Mouse (Mus musculus) stomach, postnatal 0 days (tissue): ENCODE results near the gene Esr2. TPM values are rescaled to one million over a fixed set of nuclear protein-coding genes. Genes with fewer than 3 reads are reported as not detected.

Experiments used
- ATAC-seq: fragments of 200-750 bp; cut with Nextera tagmentation; 2 replicates; pipeline ENCODE4 v1.8.0; 2017; ENCODE audit not compliant: low FRiP score, low TSS enrichment
- DNase-seq: peaks from one replicate; pipeline ENCODE4 v3.0.0-alpha.2; 2016; ENCODE audit warnings: low spot score
- H3K27ac ChIP-seq: fragments of 300-500 bp; sonication (generic); replicated peaks from 2 replicates; pipeline ENCODE4 v1.5.1; 2014; ENCODE audit warnings: mild to moderate bottlenecking, control low read depth
- H3K27me3 ChIP-seq: fragments of 300-500 bp; sonication (generic); 2 replicates; pipeline ENCODE4 v1.6.1; 2014; ENCODE audit warnings: low read length; ENCODE audit not compliant: control insufficient read depth, insufficient read depth
- H3K36me3 ChIP-seq: fragments of 300-500 bp; sonication (generic); 2 replicates; pipeline ENCODE4 v1.6.1; 2014; ENCODE audit warnings: low read length, mixed read lengths; ENCODE audit not compliant: control insufficient read depth, insufficient read depth
- H3K4me1 ChIP-seq: fragments of 300-500 bp; sonication (generic); replicated peaks from 2 replicates; pipeline ENCODE4 v1.6.1; 2014; ENCODE audit warnings: antibody characterized with exemption; ENCODE audit not compliant: control insufficient read depth, insufficient read depth
- H3K4me2 ChIP-seq: fragments of 300-500 bp; sonication (generic); replicated peaks from 2 replicates; pipeline ENCODE4 v1.6.1; 2014; ENCODE audit warnings: low read depth, mild to moderate bottlenecking, control low read depth, moderate library complexity
- H3K4me3 ChIP-seq: fragments of 300-500 bp; sonication (generic); 2 replicates; pipeline ENCODE4 v1.5.1; 2014; ENCODE audit warnings: low read depth, low read length, control low read depth
- H3K9ac ChIP-seq: fragments of 300-500 bp; sonication (generic); 2 replicates; pipeline ENCODE4 v1.6.1; 2014; ENCODE audit warnings: mild to moderate bottlenecking, low read length, control low read depth, mixed read lengths
- H3K9me3 ChIP-seq: fragments of 300-500 bp; sonication (generic); 2 replicates; pipeline ENCODE4 v1.6.1; 2016; ENCODE audit warnings: low read length; ENCODE audit not compliant: control insufficient read depth
- CTCF ChIP-seq: IDR thresholded peaks from 2 replicates; pipeline ENCODE4 v1.5.1; 2016; ENCODE audit warnings: antibody characterized with exemption, low read depth, mild to moderate bottlenecking, moderate library complexity
- EP300 ChIP-seq: optimal IDR thresholded peaks from 2 replicates; pipeline ENCODE3; 2016; ENCODE audit warnings: antibody characterized with exemption
- WGBS: fragments of 180-500 bp; shearing (Covaris S2); extraction: QIAGEN DNeasy Blood & Tissue Kit; methylation state at CpG from one replicate; pipeline ENCODE4 v1.1.7; 2014; 5-methylcytosine and 5-hydroxymethylcytosine counted together
- polyA plus RNA-seq: library from polyadenylated mRNA; unstranded; fragments of >200 nt; fragmentation: Nextera tagmentation; extraction: Ambion mirVana; gene quantifications from 2 replicates; pipeline ENCODE4 v1.2.1, GENCODE M21; 2015

Gene Esr2
- polyA plus RNA-seq, 1 experiment from 2014 or later, result 0.05 TPM

GRCm38 (mm10) chr12:76095117-76096035, 81.7 kb downstream of the Esr2 start:
- WGBS, result 60% methylated on average over 30 of the region's 30 CpGs
- Histone ChIP-seq H3K4me2 (no peak overlapping the region), H3K36me3 (peaks cover 25% of the 10 kb centered on the region)

DNA sequence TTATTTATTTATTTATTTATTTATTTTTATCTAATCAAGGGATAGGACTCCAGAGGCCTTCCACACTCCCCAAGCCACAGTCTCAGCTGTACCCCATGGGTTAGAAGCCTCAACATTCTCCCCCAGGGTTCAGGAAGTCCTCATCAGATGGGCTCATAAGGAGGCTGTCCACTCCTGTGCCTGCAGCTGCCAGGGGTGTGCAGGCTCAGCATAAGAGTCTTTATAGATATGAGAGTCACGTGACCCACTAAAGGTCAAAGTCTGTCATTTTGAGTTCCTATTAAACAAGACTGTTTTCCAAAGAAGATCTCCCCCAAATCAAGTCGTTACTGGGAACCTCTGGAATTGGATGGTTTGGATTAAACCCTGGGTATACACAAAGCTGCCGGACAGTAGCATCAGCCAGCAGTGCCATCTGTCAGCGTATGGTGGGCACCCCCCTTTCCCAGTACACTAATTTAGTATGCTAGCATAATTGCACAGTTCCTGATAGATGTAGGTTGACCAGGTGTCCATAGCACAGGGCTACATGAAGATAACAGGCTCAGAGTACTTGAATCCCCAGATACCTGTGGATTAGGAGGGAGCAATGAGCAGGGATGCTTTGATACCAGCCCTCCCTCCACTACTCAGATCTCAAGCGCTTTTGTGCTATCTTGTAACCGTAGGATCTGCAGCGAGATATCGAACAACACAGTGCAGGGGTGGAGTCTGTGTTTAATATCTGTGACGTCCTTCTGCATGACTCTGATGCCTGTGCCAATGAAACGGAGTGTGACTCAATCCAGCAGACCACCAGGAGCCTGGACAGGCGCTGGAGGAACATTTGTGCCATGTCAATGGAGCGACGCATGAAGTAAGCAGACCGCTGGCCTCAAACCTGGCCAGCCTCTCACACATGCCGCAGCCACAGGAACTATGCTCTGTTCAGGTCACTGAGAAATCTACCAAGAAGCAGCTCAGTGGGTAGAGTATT, 83.2 kb downstream of the Esr2 start:
- Histone ChIP-seq H3K4me2 (no peak overlapping the region), H3K27ac (no peak overlapping the region), H3K4me3 (no peak overlapping the region), H3K9ac (no peak overlapping the region), H3K4me1 (no peaks in the 10 kb centered on the region), H3K27me3 (no peaks in the 10 kb centered on the region), H3K36me3 (peaks cover 23% of the 10 kb centered on the region), H3K9me3 (no peaks in the 10 kb centered on the region)
- no peak for TF ChIP-seq CTCF
- TF ChIP-seq EP300, result no peak
- DNase-seq, result no peak
- peak; percentile 56; the same call in 1 of the 2 replicates for ATAC-seq
- WGBS, result 85% methylated on average over 15 of the region's 15 CpGs

More at GRCm38 (mm10) chr12:76095117-76096035, 81.7 kb downstream of the Esr2 start:
- Histone ChIP-seq H3K9ac (no peak overlapping the region), H3K4me1 (no peaks in the 10 kb centered on the region), H3K27ac (no peak overlapping the region), H3K27me3 (no peaks in the 10 kb centered on the region), H3K4me3 (no peak overlapping the region), H3K9me3 (no peaks in the 10 kb centered on the region)
- no peak for TF ChIP-seq EP300
- no peak for TF ChIP-seq CTCF
- DNase-seq (no peak), ATAC-seq (no peak)

GRCm38 (mm10) chr12:76092789-76093466, 84.1 kb downstream of the Esr2 start:
- ATAC-seq (no peak), DNase-seq (no peak)
- Histone ChIP-seq H3K27me3 (no peaks in the 10 kb centered on the region), H3K4me2 (no peak overlapping the region), H3K27ac (no peak overlapping the region), H3K9me3 (no peaks in the 10 kb centered on the region), H3K4me1 (no peaks in the 10 kb centered on the region), H3K36me3 (peaks cover 20% of the 10 kb centered on the region), H3K9ac (no peak overlapping the region), H3K4me3 (no peak overlapping the region)
- TF ChIP-seq CTCF, result no peak
- WGBS, result 56% methylated on average over 11 of the region's 11 CpGs

DNA sequence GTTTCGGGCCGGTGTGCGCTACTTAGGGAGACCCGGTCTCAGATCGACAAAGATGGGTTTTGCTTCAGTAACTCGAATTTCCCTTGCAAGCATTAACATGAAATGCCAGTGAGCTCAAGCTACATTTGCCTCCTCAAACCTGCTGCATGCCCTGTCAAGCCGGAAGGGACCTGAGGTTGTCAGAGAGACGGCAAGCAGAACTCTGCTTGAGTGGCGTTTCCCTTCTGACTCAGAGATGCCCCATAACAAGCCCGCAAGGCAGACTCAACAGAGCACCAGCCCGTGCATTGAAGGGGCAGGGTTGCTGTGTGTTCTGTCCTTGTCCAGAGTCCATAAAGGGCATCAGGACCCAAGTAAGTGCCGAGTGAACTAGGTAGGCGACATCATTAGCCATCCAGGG, 90.0 kb downstream of the Esr2 start:
- Histone ChIP-seq H3K9me3 (no peaks in the 10 kb centered on the region), H3K4me3 (no peak overlapping the region), H3K9ac (no peak overlapping the region), H3K27me3 (no peaks in the 10 kb centered on the region), H3K4me2 (no peak overlapping the region), H3K4me1 (no peaks in the 10 kb centered on the region), H3K27ac (no peak overlapping the region), H3K36me3 (peaks cover 3% of the 10 kb centered on the region)
- no peak for DNase-seq
- TF ChIP-seq CTCF (no peak), EP300 (no peak)
- 77% methylated on average over 13 of the region's 13 CpGs for whole genome bisulfite sequencing
- no peak for ATAC-seq

GRCm38 (mm10) chr12:76085956-76086905, 90.8 kb downstream of the Esr2 start:
- WGBS, result 62% methylated on average over 15 of the region's 15 CpGs
- Histone ChIP-seq H3K4me2 (no peak overlapping the region), H3K9ac (no peak overlapping the region), H3K27ac (no peak overlapping the region), H3K9me3 (no peaks in the 10 kb centered on the region), H3K4me1 (no peaks in the 10 kb centered on the region; the same call in 1 of the 2 replicates), H3K27me3 (no peaks in the 10 kb centered on the region), H3K4me3 (no peak overlapping the region), H3K36me3 (peaks cover 3% of the 10 kb centered on the region)
- ATAC-seq, result peak; percentile 38; the same call in 1 of the 2 replicates
- DNase-seq, result peak; percentile 24
- TF ChIP-seq CTCF, result no peak
- TF ChIP-seq EP300, result no peak
